Mouse (Mus musculus) kidney, postnatal 4 days (tissue): ENCODE data around the gene Rrp15.

ENCODE experiments used
- DNase-seq, 2 experiments: peaks; one replicate each; pipeline ENCODE4 v3.0.0; 2021; ENCODE audit warnings: mixed read lengths in 2 of 2

Gene Rrp15

DNA sequence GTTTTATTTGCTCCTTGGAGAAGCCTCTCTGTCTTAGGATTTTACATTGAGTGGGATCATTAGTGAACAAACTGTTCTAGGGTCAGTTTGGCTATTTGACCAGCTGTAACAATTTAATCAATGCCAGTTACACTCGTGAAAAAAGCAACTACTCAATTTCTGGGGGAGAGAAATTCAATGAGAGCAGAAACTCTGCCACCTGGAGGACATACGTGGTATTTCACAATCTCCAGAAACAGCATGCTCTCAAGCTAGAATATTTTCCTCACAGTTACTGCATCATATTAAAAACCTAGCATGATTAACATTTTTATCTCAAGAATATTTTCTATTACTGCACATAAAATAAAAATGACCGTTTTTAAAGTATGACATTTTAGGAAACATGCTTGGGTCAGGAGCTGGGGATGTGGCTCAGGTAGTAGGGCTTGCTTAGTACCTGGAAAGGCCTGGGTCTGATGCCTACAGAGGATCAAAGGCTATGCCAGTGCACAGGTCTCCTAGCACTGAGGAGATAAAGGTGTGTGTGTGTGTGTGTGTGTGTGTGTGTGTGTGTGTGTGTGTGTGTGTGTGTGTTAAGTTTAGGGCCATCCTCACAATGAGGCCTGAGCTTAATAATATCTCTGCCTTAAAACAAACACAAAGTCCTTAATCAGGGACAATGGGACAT lies 36.2 kb downstream of the Rrp15 start:
- peak; percentile 50 to 55 for DNase-seq

DNA sequence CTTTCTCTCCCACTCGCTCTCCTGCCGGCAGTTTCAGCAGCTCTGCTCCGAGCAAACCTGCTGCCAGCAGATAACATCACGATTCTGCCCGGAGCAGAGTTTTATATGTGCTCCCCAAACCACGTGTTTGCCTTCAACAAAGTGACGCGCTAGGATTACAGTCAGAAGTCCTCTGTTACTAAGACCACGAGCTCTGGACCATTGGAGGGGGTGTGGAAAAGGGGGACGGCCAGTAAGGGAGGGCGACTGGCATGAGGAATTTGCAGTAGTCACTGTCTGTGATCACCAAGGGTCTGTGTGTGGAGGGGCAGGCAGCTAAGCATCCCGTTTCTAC lies 43.3 kb downstream of the Rrp15 start, which contains the start of gene Tgfb2:
Gene Tgfb2 (minus strand): TSS at position 75 of the 334 bp plus-strand sequence.
- peak; percentile 34 to 54 for DNase-seq

DNA sequence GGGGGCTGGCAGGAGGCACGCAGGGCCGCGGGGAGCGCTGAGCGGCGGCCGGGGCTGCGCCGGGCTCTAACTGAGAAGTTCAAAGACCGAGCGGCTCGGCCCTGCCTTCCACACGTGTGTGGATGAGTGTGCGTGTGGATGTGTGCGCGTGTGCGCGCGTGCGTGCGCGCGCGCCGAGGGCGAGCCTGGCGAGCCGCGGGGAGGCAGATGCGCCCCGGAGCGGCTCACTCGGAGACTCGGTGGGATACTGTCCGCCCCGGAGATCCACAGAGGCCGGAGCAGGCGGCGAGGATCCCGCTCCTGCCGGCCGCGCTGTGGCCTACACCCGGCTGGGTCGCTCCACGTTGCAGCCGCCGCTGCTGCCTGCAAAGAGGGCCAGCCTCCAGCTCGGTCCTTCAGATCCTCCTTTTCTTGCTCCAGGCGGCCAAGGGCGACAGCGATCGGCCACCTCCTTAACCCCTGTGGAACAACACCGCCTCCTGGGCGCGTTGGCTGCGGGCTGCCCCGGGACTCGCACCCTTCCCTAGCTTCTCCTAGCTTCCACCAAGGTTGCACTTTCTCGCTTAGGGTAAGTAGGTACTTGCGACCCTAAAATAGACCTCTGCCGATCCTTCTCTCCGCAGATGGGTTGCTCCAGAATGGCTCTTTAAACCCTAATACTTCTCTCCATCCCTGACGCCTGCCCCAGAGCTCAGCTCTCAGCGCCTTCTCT lies 43.8 kb downstream of the Rrp15 start:
- peak; percentile 77 to 87 for DNase-seq

DNA sequence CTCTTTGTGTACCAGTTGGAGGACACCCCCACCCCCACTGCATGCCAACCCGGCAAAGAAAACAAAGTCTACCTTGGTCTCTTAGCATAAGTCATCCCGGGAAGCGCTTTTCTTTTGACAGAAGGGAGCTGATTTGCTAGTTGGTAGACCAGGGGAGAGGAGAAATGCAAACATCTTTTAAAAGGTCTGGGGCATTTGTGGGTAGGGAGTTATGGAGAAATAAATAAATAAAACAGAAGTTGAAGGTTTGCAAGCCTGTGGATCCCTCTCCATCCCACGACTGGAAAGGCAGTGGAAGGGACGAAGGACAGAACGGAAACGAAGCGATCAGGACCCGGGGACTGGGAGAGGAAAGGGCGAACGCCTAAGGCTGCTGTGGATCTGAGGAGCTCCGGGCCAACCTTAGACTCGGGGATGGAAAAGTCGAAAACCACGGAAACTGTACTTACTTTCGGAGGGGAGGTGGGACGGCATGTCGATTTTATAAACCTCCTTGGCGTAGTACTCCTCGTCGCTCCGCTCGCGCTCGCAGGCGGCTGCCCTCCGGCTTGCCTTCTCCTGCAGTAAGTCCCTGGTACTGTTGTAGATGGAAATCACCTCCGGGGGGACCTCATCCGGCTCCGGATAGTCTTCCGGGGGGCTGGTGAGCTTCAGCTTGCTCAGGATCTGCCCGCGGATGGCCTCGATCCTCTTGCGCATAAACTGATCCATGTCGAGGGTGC lies 45.0 kb downstream of the Rrp15 start:
- peak; percentile 52 to 67 for DNase-seq

DNA sequence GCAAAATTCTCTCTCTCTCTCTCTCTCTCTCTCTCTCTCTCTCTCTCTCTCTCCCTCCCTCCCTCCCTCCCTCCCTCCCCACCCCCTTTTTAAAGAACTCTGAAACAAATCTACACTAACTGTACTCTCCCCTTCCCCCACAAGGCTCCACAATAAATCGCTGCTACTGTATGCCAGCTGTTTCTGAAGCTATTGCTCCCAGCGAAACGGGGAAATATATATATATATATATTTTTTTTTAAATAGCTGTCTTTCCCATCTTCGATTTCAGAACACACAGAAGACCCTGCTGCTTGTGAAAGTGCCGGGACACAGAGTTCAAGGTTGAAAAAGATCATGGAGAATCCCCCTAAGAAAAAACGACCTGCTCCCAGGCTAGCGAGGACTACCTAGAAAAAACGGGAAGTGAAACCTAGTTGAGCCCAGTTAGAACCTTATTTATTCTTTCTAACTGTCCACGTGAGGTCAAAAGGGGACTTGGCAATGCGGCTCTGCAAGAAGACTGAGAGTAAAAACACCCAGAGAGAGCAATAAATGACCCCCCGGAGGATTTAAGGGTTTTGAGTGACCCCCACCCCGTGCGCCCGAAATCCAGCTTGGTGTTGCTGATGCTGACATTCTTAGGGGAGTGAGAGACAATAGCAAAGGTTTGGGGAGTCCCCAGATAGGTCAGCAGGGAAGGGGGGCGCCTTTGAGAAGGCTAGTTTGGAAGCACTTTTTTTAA lies 45.7 kb downstream of the Rrp15 start:
- DNase-seq = peak in 1 of 2 experiments; percentile 35

DNA sequence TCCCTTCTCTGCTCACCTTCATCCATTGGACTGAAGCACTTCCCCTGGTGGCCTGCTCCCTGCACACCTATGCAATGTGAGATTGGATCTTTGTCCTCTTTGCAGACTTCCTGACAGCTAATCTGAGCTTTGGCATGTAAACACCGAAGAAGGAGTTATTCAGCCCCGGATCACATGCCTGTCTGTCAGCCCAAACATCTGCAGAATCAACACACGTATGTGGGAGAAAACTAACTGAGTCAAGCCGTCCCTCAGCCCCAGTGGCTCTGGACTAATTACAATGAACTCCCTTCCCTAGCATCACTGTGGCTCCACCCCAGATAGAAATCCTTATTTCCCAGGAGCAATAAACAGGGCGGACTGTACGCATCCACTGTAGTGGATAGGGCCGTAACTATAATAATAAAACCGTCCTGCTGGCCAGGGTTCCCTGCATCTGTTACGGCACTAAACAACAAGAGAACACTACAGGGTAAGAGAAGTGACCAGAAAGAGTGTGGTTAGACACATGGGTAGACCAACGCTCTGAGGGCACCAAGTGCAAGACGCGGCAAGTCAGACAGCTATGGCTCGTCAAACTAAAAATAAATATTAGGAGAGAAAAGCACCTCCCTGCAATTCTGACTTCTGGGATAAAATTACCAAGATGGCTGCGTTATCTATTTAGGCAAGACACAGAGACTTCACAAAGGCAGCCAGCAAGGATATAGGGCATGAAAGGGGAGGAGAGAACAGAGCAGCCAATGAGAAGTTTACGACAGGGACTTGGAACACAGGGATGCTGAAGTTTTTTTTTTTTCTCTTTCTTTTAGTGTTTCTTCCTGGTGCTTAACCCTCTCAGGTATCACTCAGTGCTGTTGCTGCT lies 46.5 kb downstream of the Rrp15 start:
- peak in 1 of 2 experiments; percentile 37 for DNase-seq

DNA sequence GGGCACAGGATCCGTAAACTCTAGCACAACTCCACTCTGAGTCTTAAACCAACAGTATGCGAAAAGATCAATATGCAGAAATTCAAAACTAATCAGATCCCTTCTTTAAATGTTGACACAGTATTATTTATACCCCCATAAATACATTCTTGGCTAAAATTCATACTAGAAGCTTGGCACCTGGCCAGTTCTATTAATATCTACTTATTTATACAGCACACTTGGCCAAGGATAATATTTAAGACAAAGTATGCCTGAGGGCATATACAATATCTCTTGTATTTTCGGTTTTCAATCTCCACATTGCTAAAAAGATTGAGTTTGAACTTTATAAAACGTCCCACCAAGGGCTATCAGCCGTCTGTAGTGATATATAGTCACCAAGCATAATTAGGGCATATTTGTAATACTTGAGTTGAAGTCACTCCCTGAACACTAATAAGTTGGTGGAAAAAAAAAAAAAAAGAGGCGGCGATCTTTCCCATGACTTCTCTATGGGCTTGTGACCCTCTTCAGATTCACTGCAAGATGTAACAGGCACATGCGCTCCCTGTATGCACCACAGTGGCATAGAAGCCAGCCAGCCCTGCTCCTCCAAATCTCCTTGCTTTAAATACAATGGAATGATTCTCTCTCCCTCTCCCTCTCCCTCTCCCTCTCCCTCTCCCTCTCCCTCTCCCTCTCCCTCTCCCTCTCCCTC lies 47.8 kb downstream of the Rrp15 start:
- no peak for DNase-seq

DNA sequence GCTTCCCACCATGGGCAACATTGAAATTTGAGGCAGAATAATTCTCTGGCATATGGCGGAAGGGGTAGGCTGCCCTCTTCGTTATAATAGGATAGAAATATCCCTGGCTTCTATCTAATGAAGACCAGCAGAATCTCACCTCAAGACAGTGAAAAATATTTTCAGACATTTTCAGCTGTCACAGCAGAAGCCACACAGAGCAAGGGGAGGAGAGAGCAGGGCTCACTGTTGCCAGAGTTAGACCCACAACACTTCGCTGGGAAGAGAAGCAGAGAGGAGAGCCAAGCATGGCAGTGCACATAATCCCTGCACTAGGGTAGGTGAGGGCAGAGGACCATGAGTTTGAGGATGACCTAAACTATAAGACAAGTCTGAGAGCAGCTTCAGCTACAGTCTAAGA lies 48.7 kb downstream of the Rrp15 start:
- DNase-seq = no peak

DNA sequence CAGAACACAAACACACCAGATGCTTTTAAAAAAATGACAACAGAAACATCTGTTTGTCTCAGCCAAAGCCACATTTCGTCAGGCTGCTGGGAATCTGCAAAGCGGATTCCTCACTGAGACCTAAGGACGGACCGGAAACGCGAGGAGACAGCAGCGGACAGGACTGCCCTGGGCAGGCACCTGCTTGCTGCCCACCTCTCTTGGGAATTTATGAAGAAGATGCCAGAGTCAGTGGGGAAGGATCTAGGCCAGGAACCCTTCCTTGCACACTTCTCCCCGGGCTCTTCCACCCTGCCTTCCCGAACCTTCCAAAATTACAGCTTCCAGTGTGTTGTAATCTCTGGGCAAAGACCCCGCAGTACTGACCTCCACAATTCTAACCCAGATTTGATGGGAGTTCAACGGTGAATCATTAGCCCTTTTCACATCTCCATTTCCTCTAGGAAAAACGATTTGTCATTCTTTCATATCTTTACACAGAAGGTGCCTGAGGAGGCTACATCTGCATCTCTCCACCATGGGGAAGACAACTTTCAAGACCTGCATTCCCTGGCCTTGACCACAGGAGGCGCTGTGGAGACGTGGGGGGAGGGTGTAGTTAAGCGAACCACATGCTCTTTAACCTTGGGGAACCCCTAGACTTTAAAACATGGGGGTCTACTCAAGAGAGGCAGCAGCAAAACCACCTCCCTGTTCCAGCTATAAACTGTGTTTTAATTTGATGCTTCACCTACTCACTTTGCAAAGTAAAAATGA lies 50.4 kb downstream of the Rrp15 start:
- DNase-seq = no peak

DNA sequence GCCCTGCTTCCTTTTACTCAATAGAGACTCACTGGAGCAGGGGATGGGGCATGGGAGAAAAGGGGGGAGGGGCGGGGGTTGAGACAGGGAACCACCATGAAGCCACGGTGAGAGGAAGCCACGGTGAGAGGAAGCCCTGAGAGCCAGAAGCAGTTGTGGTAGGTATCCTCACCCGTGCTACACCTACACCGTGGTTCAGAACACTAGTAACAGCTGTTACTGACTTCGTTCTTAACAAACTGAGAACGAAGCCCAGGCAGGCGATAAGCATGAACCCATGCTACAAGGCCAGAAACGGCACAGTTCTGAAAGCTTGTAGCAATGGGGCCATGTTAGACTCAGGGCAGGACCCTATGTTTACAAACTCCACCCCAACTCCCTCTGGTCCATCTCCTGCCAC lies 52.9 kb downstream of the Rrp15 start:
- DNase-seq = no peak

DNA sequence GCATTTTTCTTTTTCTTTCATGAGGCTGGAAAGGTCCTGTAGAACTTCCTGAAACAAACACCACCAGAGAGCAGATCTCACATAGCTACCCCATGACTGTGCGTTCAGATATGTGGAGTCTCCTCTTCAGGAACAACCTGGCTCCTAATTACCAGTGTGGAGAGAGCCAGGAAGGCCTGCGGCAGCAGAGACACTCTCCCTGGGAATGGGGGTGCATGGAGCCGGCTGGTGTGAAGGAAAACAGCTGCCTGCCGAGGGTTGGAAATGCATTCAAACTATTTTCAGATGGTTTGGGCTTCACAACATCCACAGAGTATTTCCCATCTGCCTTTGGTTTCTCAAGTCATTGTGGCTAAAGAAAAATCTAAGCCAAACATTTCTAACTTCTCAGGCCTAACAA lies 53.8 kb downstream of the Rrp15 start:
- DNase-seq = peak; percentile 71

DNA sequence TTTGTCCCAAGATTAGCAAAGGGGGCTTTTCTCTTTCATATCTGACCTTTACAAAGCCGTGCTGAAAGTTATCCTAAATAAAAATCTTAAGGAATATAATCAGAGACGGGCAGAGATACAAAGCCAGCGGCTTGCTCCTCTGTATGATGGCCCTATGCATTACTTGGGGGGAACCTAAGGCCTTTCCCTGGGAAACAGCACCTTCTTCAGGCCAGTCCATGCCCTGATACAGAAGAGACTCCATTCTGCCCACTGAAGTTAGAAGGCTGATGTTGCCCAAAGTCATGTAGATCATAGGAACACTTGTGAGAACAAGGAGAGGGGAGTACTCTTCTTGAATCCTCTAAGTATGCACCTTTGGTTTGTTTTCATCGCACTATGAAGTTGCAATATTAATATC lies 56.8 kb downstream of the Rrp15 start:
- no peak for DNase-seq

DNA sequence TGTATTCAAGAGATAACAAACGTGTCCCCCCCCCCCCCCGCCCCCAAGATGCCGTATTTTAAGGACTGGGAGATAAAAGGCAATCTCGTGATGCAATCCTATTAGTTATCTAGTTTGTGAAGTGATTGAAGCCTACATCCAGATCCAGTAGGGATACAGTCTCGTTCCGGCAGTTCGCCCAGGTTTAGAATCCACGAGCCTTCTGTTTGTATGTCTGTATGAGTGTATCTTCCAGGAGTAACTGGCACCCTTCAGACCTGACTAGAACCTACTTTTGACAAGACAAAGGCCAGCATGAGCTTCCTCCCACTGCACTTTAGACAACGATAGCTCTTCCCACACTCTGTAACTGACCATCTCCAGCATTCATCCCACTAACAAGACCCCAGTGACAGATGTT lies 57.5 kb downstream of the Rrp15 start:
- no peak for DNase-seq

DNA sequence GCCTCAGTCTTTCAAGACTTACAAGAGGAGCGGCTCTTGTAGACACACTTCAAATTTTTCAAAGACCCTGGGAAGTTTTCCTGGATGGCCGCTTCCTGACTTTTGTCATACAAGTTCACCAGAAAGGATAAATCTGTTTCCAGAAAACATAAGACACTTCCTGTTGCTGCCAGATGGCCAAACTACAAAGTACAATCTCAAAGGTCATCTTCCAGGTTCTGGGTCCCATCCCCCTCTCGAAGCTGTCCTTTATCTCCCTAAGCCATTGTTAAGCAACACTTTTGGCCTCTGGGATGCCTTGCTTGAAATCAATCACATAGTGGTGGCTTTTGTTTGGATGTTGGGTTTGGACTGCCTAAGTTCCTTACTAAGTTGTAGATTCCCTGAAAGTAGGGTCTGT lies 65.1 kb downstream of the Rrp15 start:
- peak in 1 of 2 experiments; percentile 22 for DNase-seq

DNA sequence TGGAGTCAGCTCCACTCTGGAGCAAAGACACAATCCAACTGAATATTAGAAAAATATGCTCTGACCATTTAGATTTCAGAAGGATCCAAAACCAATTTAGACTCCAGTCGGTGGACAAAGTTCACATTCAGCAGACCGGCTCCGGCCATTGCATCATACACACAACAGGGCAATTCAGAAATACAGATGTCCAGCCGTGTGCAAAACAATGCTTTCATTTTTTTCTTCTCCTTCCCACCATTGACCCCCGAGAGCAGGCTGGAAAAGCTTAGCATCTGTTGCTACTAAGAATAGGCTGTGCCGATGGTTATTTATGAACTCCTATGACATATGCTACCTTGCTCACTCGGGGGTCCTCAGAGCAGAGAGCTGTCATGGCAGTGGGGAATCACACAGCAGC lies 66.6 kb downstream of the Rrp15 start:
- no peak for DNase-seq

DNA sequence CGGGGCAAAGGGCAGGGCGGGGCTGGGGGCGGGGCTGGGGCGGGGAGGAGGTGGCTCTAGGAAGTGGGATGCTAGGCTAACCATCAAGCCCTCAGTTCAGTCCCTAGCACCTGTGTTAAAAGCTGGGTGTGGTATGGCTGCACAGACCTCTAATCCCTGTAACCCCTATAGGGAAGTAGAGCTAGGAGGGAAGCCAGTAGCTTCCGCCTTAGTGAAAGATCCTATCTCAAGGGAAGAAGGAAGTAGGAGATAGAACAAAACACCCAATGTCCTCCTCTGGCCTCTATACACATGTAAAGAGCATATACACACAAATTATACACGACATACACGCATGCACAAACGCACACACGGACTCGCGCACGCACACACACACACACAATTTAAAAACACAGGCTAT lies 71.5 kb downstream of the Rrp15 start:
- DNase-seq = no peak

DNA sequence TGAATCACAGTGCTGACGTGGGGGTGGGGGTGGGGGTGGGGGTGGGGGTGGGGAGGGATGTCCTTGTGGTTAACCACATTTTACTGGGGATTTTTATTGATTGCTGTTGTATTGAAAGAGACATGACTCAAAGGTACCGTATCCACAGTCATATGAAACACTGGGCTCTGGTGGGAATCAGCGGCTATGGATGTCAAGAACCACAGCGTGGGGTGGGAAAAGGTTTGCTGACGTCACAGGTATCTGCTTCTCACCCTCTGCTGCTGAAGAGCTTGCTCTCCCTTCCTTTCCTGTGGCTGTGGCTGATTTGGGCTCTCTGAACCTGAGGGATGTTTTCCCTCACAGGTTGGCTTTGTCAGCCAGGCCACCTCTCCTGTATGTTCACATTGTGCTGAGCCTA lies 73.0 kb downstream of the Rrp15 start:
- no peak for DNase-seq

DNA sequence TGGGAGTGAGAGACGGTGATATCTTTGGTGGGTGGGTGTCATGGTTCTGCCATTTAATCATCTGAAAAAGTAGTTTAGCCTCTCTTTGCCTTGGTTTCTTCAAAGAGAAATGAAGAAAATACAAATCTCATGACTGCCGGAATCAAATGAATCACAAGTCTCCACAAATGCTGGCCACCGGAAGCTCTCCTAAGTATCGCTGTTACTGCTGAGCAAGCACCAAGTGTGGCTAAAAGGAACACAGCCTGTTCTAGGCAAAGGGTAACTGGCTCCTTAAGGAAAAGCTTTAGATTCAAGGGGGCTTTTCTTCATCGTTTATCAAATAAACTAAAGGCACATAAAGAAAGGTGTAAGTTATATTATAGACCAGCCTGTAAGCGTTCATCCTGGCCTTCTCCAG lies 73.9 kb downstream of the Rrp15 start:
- DNase-seq = no peak

DNA sequence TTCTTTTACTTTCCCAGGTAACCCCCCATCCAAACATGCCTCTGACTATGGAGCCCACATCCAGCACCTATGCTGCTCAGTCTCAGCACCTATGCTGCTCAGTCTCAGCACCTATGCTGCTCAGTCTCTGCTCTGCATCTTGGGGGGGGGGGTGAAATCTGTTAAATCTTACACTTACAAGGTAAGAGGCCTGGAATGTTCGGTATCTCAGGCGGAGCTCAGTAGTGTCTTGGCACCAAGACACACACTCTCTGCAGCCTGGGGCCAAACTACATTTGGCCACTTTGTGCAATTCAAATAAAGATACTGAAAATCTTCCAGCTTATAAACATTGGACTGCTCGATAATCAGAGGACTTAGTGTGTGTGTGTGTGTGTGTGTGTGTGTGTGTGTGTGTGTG lies 74.5 kb downstream of the Rrp15 start:
- no peak for DNase-seq

DNA sequence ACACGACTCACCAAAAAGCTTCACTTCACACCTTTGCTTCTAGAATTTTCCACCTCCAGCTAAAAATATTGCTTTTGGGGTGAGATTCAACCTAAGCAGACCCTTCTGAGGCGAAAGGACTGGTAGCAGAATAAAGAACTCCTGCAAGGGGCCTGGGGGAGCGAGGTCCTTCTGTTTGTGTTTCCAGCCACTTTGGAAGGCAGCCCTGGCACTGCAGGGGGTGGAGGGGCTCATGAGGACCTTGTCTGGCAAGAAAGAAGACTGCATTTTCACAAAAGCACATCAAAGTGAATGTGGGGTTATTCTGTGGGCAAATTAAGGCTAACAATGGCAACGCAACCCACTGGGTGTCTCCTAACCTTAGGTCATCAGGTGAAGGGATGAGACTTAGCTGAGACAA lies 76.0 kb downstream of the Rrp15 start:
- DNase-seq = no peak
